Mouse (Mus musculus) kidney, postnatal 4 days (tissue): ENCODE results near the gene Krba1.
A peak's percentile ranks its signal among the peaks of the same experiment; 100 is the strongest.

Source experiments
- DNase-seq, 2 experiments: peaks; one replicate each; pipeline ENCODE4 v3.0.0; 2021; ENCODE audit warnings: mixed read lengths in 2 of 2

Gene Krba1

DNA sequence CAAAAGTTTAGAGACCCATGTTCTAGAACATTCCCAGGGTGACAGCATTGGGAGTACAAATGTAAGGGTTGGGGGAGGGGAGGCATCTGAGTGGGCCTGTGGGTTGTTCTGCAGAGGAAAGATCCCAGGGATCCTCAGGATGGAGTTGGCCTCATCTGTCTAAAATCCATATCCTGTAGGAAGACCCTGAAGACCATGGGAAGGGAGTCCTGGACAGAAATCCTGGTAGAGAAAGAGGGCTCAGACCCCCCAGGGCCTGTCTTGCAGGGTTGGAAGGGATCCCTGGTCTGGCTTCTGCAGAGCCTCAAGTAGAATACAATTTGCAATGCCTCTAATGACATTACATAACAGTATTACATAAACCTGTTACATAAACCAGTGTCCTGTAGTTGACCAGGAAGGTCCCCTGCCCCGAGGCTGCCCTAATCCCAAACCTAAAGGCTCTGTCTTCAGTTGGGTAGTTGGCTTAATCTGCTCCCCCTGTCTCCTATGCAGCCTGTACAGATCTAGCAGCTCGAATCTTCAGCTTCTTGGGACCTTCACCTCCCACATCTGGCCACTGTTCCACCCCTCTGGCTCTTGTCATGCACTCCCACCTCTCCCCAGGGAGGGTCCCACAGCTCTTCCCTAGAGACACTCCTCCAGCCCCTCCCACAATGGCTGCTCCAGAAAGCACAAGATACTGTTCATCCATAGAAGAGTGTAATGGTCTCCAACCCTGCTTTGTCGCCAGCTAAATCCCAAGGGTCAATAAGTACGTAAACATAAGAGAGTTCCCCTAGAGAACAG is 33.6 kb downstream of the Krba1 start:
- DNase-seq = peak; percentile 32 to 50

DNA sequence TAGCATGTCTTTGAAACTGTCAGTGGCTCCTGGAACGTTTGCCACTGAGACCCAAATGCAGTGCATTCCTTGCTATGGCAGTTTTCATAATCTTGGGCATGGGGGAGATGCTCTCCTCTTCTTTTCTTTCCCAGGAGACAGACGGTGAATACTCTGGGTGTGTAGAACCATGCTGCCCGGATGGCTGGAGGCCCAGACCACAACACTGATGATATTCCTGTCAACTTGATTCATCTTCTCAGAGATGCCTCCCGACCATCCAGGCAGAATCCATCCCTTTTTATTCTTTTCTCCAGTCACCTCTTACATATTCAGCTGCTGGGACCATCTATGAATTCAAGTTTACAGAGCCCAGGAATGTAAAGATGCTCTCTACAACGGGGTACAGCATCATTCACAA is 35.4 kb downstream of the Krba1 start:
- DNase-seq = no peak

DNA sequence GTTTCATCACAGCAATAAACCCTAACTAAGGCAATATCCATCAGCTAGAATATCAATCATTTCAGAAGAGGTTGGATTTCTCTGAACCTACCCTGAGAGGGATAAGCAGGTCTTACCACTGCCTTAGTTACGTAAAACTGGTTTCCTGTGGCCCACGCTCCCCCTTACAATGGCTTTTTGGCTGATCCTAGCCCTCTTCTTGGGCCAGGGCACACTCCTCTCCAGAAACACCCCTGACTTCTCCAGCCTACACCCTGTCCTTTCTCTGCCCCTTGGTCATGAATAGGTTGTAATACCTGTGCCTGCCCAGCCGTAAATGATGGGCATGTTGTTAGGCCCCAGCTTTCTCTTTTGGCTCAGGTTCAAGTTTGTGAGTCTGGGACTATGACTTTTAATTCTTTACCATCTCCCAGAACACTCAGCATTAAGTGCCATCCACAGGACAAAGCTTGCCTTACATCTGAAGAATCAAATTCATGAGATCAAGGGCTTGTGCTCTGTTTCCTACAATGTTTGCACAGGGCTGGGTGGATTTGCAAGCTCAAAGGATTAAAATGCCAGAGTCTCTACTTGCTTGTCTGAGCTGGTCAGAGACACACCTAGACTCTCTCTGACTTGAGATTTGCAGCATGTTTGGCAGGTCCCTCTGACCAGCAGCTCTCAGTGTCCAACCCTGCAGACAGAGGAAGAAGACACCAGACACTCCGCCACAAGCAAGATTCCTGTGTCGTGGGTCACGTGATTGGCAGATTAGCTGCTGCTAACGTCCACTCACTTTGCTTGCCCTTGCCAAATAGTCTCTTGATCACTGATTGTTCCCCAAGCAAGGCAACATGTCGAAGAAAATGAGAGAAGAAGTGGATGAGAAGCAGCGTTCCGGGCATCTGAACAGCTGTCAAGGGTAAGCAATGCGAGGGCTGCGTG is 37.8 kb downstream of the Krba1 start:
- DNase-seq = peak in 1 of 2 experiments; percentile 32

DNA sequence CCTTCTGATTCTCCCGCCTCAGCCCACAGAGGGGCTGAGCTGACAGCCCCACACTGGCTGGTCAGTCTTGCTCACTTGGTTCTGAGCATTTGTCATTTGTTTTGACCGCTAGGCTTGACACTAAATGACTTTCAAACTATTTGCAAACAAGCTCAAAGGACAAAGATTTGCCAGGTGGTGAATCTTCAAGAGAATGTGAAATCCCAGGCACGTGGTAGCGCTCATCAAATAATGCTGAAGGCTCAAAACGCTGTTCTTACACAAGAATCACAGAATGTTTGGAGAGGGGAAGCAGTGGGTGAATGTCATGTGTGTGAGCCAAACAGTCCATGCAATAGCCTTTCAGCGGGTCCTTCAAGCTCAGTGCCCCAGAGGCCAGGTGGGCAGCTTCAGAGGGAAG is 39.3 kb downstream of the Krba1 start:
- no peak for DNase-seq

DNA sequence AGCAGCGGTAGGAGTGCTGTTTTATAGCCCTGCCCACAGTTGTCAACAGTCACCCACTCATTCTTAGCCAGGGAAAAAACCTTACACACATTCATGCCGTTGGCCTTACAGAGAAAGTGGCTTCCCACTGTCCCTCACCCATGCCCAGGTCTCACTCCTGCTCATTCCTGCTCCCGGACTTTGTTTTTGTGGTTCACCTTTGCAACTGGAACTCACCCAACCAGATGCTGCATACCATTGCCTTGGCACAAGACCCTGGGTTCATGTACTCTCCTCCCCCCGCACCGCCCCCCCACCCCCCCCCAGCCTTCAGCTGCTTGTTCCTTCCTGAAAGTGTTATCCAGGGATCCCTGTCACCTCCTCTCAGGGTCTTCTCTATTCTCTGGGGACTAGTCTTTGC is 39.7 kb downstream of the Krba1 start:
- peak; percentile 25 to 57 for DNase-seq

DNA sequence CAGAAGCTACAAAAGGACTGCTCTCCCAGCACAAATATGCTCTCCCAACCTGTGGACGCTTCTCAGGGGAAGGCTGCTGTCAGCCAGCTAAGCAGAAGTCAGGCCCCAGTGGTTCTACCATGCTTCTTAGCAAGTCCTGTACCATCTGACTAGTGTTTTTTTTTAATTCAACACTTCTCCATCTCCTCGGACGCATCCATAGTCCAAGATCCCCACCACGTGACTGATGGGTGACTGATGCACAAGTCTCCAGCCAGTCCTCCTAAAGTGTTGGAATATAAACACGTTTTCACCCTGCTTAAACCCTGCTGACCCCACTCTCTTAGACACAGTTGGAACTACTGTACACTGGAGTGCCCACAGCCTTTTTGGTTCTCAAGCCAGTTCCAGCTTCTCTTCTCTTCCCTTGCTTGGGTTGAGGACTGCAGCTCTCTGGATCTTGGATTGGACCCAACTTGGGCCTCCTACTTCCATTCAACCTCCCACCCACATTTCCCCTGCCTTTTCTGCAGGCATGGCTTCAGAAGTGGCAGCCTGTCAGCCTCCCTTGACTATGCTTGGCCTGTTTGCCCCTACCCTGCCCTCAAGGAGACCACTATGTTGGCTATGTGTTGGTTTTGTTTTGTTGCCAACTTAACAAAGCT is 40.4 kb downstream of the Krba1 start:
- DNase-seq = peak; percentile 16 to 36

DNA sequence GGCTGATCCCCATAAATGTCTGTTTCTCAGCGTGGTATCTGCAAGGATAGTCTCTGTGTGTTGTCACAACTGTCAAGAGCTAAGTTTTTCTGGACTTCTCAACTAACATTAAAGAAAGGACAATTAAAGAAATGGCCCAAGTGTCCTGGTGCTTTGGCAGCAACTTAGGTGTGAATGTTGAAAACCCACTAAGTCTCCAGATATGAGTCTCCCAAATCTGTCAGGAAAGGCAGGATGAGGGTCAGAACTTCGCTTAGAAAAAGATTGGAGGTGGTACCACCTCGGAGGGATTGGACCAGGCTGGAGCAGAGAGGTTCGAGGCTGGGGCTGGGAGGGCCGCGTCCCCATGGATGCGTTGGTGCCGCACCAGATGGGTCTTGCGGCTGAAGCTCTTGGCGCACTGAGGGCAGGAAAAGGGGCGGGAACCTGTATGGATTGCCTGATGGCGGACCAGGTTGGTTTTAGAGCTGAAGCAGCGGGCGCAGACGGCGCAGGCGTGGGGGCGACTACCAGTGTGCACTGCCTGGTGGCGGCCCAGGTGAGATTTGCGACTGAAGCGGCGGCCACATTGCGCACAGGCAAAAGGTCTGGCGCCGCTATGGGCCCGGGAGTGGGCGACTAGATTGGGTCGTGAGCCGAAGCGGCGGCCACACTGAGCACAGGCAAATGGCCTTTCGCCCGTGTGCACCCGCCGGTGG is 42.4 kb downstream of the Krba1 start:
- DNase-seq = no peak

DNA sequence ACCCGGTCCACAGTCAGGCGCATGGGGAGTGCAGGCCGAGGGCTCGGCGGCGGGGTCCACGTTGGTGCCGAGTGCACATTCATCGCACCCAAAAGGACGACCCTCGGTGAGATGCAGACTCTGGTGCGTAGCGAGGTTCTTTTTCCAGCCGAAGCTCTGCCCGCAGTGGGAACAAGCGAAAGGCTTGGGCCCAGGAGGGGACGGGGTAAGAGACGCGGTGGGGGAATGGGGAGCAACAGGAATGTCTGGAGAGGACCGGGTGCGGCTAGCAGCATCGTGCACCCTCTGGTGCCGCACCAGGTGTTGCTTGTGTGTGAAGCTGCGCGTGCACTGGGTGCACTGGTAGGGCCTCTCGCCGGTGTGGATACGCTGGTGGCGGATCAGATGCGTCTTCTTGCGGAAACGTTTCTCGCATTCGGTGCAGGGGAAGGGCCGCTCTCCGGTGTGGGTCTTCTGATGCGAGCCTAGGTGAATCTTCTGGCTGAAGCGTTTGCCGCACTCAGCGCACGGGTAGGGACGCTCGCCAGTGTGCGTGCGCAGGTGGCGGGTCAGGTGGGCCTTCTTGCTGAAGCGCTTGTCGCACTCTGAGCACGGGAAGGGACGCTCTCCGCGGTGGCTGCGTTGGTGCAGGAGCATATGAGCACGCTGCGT is 43.2 kb downstream of the Krba1 start:
- DNase-seq = no peak

DNA sequence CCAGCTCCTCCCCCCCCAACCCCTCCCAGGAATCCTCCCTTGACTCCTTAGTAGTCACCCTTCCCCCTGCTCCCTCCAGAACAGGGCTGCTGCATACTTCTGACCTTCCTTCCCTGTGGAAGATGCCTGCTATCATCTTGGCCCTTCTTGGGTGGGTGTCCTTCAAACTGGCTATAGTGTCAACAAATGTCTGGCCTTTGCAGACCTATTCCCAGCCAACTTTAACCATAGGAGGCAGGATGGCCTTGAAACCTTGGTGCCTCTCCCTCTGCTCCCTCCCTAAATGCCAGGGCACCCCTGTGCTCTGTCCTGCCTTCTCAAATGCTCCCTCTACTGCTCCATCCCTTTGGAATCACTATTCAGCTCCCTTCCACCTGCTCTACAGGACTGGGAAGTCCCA is 44.3 kb downstream of the Krba1 start:
- DNase-seq = no peak

DNA sequence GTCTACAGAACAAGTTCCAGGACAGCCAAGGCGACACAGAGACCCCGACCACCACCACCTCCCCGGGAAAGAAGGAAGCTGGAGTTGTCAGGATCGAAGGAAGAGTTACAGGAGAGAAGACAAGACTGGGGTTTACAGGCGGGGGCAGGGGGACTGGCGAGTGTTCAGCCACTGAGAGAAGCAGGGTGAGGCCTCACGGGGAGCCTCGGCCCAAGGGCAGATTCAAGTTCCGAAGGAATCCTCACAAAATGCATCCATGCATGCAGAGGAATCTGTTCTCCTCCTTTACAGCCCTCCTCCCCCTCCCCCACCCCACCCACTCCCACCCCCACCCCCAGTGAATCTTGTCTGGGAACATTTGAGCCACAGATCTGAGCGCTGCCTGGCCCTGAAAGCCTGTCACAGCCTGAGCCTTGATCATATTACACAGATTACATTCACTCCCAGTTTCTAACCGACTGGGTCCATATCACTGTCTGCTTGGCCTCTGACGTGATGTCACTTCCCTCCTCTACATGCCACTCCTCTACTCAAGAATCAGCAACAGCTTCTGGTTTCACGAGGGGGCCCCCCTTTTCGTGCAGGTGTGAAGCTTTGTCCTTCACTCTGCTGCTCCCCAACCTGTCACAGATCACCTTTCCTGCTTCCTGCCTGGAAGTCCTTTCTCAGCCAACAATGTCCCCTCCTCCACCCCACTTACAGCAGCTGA is 45.1 kb downstream of the Krba1 start:
- DNase-seq = peak; percentile 32 to 56

DNA sequence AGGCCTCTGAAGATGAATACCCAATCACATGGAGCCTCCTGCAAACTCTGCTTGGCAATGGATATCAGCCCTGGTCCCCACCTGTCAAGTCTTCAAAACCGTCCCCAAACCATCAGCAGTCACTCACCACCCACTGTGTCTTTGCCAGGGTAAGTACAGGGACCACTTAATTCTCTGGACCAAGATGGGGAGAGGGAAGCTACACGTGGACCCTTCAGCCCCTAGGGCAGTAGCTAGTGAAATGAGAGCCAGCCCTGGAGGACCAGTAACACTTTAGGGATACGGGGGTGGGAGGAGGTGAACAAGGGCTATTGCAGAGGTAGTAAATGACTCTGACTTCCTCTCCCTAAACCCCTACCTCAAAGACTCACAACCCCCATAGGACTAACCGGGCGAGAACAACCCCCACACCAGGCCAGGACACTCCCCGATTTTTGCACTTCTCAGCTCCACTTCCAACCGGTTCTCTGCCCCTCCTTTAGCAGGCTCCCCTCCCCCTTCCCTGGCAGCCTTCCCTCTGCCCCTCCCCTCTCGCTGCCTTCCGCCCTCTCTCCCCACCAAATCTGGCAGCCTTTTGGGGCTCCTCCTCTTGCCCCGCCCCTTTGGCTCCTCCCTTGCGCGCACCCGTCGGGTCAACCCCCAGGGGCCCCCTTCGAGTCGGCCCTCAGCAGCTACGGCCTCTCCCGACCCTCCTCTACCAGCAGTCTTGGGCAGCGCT is 48.4 kb downstream of the Krba1 start:
- peak; percentile 98 to 99 for DNase-seq

DNA sequence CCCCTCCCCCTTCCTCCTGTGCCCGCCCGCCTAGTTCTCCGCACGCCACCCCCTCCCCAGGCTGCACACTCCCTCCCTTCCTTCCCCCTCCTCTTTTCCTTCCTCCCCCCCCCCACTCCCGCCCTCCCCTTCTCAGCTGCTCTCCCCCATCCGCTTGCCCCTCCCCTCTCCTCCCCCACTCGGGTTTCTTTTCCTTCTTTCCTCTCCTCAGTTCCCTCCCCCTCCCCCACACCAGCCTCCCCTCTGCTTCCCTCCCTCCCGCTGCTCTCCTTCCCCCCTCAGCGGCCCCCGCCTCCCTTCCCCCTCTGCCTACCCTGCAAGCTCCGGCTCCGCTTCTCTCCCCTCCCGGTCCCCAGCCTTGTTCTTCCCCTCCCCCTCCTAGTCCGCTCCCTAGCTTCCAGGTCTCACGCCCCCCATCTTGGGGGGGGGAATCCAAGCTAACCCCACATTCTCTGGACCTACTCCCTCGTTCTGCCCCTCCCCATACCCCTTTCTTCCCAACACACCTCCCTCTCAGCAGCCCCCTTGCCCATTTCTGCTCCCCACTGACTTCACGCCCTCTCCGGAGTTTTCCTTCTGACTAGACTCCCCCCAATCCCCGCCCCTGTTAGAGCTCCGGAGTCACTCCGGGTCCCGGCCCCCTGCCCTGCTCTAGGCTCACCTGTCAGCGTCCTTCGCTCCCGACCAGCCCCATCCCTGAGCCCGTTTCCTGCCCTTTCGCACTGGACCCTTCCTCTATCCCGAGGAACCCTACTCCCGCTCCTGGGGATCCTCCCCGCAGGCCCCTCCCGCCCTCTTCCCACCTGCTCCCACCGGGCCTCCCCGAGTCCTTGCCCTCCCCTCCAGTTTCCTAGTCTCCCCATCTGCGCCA is 49.2 kb downstream of the Krba1 start:
- DNase-seq = peak; percentile 96 to 97

DNA sequence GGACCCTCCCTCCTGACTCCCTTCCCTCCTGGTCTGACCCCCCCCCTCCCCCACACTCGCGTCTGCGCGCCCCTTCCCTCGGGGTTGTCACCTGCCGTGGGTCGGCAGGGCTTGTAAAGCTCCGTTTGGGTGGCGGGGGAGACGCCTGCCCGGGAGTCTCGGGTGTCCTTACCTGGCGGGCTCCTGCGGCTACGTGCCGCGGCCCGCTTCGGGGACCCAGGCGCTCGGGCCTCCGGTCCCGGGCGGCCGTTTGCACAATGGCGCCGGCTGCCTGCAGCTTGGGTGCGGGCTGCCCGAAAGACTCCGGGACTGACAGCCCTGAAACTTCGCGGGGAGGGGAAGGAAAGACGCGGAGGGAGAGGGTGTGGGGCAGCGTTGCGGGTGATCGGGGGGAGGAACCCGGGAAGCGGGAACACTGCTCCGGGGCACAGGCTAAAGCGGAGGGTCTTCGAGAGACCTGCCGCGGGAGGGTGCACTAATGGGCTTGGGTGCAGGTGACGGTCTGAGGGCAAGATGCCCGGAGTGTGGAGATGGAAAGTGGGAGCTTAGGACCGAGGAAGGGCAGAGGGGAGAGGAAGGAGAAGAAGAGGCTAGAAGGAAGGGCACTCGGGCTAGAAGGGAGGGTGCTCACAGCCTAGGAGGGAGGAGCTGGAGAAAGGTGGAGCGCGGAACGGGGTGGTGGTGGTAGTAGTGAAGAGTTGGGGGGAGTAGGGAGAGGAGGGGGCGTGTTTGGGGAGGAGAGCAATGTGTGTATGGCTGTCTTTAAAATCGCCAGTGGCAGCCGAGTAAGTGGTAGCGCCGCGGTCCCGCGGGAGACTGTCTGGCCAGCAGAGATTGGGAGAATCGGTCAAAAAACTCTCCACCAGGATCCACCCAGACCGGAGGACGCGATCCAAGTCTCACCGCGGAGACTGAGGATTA is 50.1 kb downstream of the Krba1 start, which contains the start of gene Zfp467:
TSS of gene Zfp467 (minus strand) at position 645 of the 921 bp plus-strand sequence.
- DNase-seq = peak; percentile 71 to 81

DNA sequence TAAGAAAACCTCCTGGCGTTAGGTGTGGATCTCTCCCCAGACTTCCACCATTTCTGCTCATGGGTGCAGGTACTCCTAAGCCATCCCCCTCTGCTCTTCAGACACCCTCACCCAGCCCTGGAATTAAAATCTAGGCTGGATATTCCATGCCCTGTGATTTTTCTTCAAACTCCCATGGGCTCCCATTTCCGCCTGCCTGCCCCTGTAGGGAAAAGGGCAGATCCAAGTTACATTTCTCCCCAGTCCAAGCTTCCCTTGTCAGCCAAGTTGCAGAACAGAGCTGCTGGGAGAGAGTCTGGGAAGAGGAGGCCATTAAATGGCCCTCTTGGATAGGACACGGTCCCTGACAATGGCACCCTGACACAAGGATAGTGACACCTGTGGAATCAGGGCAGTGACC is 50.9 kb downstream of the Krba1 start:
- peak; percentile 28 to 50 for DNase-seq

DNA sequence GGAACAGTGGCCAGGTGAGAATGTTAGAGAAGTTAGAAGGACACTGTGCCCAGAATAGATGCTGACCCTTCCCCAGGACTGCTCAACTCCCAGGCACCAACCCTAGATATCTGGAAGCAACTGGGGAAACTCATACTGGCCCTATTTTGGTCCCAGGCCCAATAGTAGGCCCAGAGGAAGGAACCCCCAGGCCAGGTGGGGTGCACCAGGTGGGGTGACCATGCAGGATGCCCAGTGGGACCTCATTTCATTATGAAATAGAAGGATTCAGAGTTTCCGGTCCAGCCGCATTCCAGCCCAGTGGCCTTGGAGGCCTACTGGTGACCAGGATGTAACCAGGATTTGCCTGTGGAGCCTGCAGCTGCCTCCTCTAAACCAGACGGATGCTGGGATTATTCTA is 51.5 kb downstream of the Krba1 start:
- peak in 1 of 2 experiments; percentile 42 for DNase-seq

DNA sequence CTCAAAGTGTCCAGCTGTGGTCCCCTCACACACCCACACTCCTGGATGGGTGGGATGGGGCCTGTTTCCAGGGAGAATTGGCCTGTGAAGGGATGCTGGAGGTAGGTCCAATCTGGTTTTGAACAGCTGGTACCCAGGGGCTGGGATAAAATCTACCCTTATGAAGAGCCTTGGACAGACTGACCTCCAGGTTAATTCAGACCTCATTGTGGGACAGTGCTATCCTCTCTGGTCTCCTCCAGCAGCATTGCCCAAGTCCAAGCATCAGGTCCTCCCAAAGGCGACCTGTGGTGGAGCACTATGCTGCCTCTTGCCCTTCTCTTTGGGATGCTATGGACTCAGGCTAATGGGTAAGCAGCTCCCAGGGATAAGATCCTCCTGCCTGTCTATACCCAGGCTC is 52.5 kb downstream of the Krba1 start, which contains the start of gene Sspo:
TSS of gene Sspo (plus strand) at position 301 of the 400 bp plus-strand sequence.
- no peak for DNase-seq

DNA sequence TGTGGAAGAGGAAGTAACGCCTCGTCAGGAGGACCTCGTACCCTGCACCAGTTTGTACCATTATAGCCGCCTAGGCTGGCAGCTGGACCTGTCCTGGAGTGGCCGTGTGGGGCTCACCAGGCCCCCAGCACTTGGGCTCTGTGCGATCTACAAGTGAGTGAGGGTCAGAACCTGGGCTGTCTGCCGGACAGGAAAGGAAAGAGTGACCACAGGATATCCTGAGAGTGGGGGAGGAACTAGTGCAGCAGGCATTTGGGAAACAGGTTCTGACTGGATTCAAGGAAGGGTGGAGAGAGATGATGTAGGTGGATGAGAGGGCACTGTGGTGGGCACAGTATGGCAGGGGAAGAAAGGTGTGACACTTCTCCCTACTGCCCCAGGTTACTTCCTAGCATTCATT is 53.1 kb downstream of the Krba1 start:
- DNase-seq = peak; percentile 22 to 46

DNA sequence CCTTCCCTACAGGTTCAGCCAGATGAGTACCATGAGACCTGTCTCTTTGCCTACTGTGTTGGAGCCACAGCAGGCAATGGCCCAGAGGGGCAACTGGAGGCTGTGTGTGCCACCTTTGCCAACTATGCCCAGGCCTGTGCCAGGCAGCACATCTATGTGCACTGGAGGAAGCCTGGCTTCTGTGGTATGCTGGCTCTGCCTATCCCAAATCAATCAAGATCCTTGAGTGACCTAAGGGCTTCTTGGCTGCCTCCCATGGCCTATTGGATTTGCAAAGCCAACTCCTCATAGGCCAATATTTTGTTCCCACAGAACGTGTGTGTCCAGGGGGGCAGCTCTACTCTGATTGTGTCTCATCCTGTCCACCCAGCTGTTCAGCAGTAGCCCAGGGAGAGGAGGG is 56.8 kb downstream of the Krba1 start:
- no peak for DNase-seq
